Mouse (Mus musculus) myocyte (in vitro differentiated cells): ENCODE measurements at regions not wholly inside any gene's neighbourhood (a gene's known extent, or its start where the extent isn't known, plus 50 kb on each side); places are given as distances from the start of the nearest gene placed in this dataset.

ENCODE experiments used
- REST ChIP-seq: IDR thresholded peaks from one replicate; pipeline ENCODE4 v1.6.1; 2011; ENCODE audit warnings: mild to moderate bottlenecking, control low read depth, moderate library complexity; ENCODE audit not compliant: insufficient read depth, insufficient read length
- USF1 ChIP-seq: IDR thresholded peaks from one replicate; pipeline ENCODE4 v1.6.1; 2011; ENCODE audit warnings: low read depth, mild to moderate bottlenecking, control low read depth, moderate library complexity

DNA sequence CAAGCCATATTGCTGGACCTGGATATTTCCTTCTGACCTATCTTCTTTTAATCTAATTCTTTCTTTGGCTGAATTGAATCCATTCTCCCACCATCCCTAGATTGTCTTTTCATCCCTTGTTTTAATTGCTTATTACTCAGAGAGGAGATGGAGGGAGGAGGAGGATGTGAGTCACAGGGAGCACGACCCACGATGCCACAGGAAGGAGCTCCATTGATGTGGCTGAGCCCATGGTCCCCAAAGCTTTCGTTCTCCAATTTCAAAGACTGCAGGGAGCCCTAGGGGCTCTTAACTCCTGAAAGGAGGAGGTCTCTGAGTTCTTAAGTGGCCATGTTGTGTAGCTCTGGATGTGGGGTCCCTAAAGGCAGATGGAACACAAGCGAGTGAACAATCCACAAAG is 53.5 kb upstream of the Ier5l start:
- TF ChIP-seq USF1 (no peak), REST (no peak)
